Mouse (Mus musculus) liver, embryonic 11.5 days (tissue): Measurements from ENCODE around the gene Ric8b. TPM values are rescaled to one million over a fixed set of nuclear protein-coding genes. Genes with fewer than 3 reads are reported as not detected.

ENCODE experiments used
- polyA plus RNA-seq: library from polyadenylated mRNA; unstranded; fragments of >200 nt; fragmentation: Nextera tagmentation; extraction: Ambion mirVana; gene quantifications from 2 replicates; pipeline ENCODE4 v1.2.1, GENCODE M21; 2014

Ric8b gene
- polyA plus RNA-seq, 1 experiment from 2014 or later: 9.7 TPM

Other genes starting within 250 kb of the Ric8b start
- not detected in 2 replicates for gene Rfx4, start 161.6 kb upstream of the Ric8b start, polyA plus RNA-seq
- gene Fhl4, start 184.9 kb downstream of the Ric8b start, polyA plus RNA-seq: 0.44 and 1.3 TPM in 2 replicates
- gene Tmem263, start 185.0 kb downstream of the Ric8b start, polyA plus RNA-seq: 45.5 and 45.8 TPM in 2 replicates
- 14.9 and 16.2 TPM in 2 replicates for gene Mterf2, start 210.4 kb downstream of the Ric8b start, polyA plus RNA-seq